Mouse (Mus musculus): ENCODE data around the gene Shb.

DNA sequence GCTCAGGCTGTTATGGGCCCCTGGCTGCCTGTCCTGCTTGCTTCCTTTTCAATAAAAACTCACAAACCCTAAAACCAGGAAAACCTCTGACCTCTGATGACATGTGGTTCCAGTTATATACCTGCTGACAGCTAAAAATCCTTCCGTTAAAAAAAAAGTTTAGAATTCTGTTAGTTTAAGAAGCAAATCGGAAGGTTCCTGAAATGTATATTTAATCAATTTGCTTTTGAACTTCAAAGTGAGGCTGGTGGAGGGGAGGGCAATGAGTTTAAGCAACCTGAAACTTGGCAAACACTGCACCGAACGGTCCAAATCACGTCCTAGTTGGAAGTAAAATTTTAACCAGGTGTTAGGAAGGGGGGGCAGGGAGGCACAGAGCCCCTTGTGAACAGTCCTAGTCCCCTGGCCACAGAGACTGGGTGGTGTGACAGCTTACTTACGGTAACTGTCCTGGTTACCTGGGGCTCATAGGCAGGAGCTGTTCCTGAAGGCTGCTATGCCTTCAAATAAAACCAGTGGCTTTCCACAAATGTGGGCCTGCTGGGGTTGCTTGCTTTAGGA is 41.1 kb downstream of the Shb start:
- TF ChIP-seq CTCF (IDR thresholded peaks at IDR 0.05; ENCODE audit: extremely low read depth, insufficient read depth, low read length) (no peak), POLR2A (IDR thresholded peaks at IDR 0.05; ENCODE audit: extremely low read depth, insufficient read depth, low read length) (no peak)

Measured in cortical plate, adult 2 months (tissue).